Comparison of ENCODE assay signal across 9 mouse cellular contexts in genomic region chr4:134035953-134036352, GRCm38 (mm10). TPM values are rescaled to one million over a fixed set of nuclear protein-coding genes. Genes with fewer than 3 reads are reported as not detected.
DNase-seq lines count a peak whose midpoint lies in the region; ATAC-seq and TF ChIP-seq lines count a peak whose summit lies in the region.
"Had no signal": no experiment of that assay in that cellular context is flagged by ENCODE, and none has a peak within 500 bp of the region (broad histone marks: within the 10 kb centered on the region; RNA-seq: fewer than 3 reads in every experiment).

No protein-coding gene starts in this region.

- H3K27ac ChIP-seq in bone marrow, adult 2 months (ENCODE audit: control insufficient read depth, insufficient read depth, low read depth, low read length, poor library complexity), result no peak overlapping the region
- H3K27ac ChIP-seq in embryonic fibroblast, embryonic 13.5 days (ENCODE audit: insufficient read depth, low read length), result no peak overlapping the region
- H3K27ac ChIP-seq in liver, embryonic 14.5 days, result no peak overlapping the region
- no peak overlapping the region for H3K27ac ChIP-seq in neural tube, embryonic 15.5 days (replicated peaks)
- H3K27ac ChIP-seq: embryonic facial prominence, embryonic 15.5 days had no signal

- TF ChIP-seq POLR2A in bone marrow, adult 2 months (IDR thresholded peaks at IDR 0.05; ENCODE audit: borderline replicate concordance, control insufficient read depth, low read depth, low read length), result no peak
- no peak for TF ChIP-seq POLR2A in embryonic fibroblast, embryonic 13.5 days (IDR thresholded peaks at IDR 0.05; ENCODE audit: low read depth, low read length)

- H3K9me3 ChIP-seq in liver, embryonic 14.5 days (ENCODE audit: control insufficient read depth, low read length), result no peaks in the 10 kb centered on the region
- H3K9me3 ChIP-seq in neural tube, embryonic 15.5 days (replicated peaks), result no peaks in the 10 kb centered on the region
- H3K9me3 ChIP-seq: embryonic facial prominence, embryonic 15.5 days had no signal

- no peaks in the 10 kb centered on the region for H3K27me3 ChIP-seq in liver, embryonic 14.5 days (ENCODE audit: control insufficient read depth, insufficient read depth, low read length)
- H3K27me3 ChIP-seq in neural tube, embryonic 15.5 days (replicated peaks), result no peaks in the 10 kb centered on the region
- H3K27me3 ChIP-seq: embryonic facial prominence, embryonic 15.5 days had no signal

- no peak overlapping the region for H3K4me2 ChIP-seq in liver, embryonic 14.5 days (ENCODE audit: low read depth)
- peak overlapping the region; percentile 33; the same call in 1 of the 2 replicates for H3K4me2 ChIP-seq in neural tube, embryonic 15.5 days
- H3K4me2 ChIP-seq: embryonic facial prominence, embryonic 15.5 days had no signal

- TF ChIP-seq CTCF in bone marrow, adult 2 months (IDR thresholded peaks at IDR 0.05; ENCODE audit: control insufficient read depth, insufficient read depth, low read length), result peak; percentile 97
- peak; percentile 92 for TF ChIP-seq CTCF in embryonic fibroblast, embryonic 13.5 days (IDR thresholded peaks at IDR 0.05; ENCODE audit: borderline replicate concordance, insufficient read depth, low read length)
- TF ChIP-seq CTCF in liver, embryonic 14.5 days (IDR thresholded peaks at IDR 0.05; ENCODE audit: low read depth), result peak; percentile 98

- H3K36me3 ChIP-seq in liver, embryonic 14.5 days (replicated peaks; ENCODE audit: control insufficient read depth, insufficient read depth, low read depth), result no peaks in the 10 kb centered on the region
- no peaks in the 10 kb centered on the region for H3K36me3 ChIP-seq in neural tube, embryonic 15.5 days
- H3K36me3 ChIP-seq: embryonic facial prominence, embryonic 15.5 days had no signal

- no peak for TF ChIP-seq EP300 in liver, embryonic 14.5 days (IDR thresholded peaks at IDR 0.05; ENCODE audit: low read depth)

- ATAC-seq in liver, embryonic 14.5 days (ENCODE audit: insufficient read depth), result no peak
- ATAC-seq in neural tube, embryonic 15.5 days (ENCODE audit: low FRiP score), result no peak

- intact Hi-C loops in heart, postnatal 10 days (cut with DNase I), result loop anchor here (1.0 to 5.0 kb wide), 4 partner anchors 43 to 256 kb away; no protein-coding TSS in a partner anchor

- no peaks in the 10 kb centered on the region; the same call in 1 of the 2 replicates for H3K4me1 ChIP-seq in bone marrow, adult 2 months (ENCODE audit: control insufficient read depth, insufficient read depth, low read length)
- no peaks in the 10 kb centered on the region for H3K4me1 ChIP-seq in embryonic fibroblast, embryonic 13.5 days (ENCODE audit: control insufficient read depth, insufficient read depth, low read length)
- no peaks in the 10 kb centered on the region for H3K4me1 ChIP-seq in liver, embryonic 14.5 days (replicated peaks; ENCODE audit: control insufficient read depth in 2 of 2, insufficient read depth in 2 of 2, low read length in 1 of 2)
- H3K4me1 ChIP-seq in neural tube, embryonic 15.5 days, result peaks cover 5% of the 10 kb centered on the region; the same call in 1 of the 2 replicates

- 6% methylated on average over 16 of the region's 16 CpGs for WGBS in bone marrow, adult 2 months
- WGBS in liver, embryonic 14.5 days (ENCODE audit: insufficient replicate concordance), result 4% methylated on average over 16 of the region's 16 CpGs
- WGBS in neural tube, embryonic 15.5 days, result 4% methylated on average over 16 of the region's 16 CpGs

- H3K4me3 ChIP-seq in bone marrow, adult 2 months (replicated peaks; ENCODE audit: control insufficient read depth, low read depth, low read length), result no peak overlapping the region
- H3K4me3 ChIP-seq in embryonic fibroblast, embryonic 13.5 days (ENCODE audit: insufficient read depth, low read length), result no peak overlapping the region
- H3K4me3 ChIP-seq in liver, embryonic 14.5 days (ENCODE audit: insufficient read depth in 1 of 2, low read depth in 2 of 2, low read length in 2 of 2), result no peak overlapping the region
- H3K4me3 ChIP-seq in neural tube, embryonic 15.5 days (replicated peaks), result no peak overlapping the region
- H3K4me3 ChIP-seq: embryonic facial prominence, embryonic 15.5 days had no signal

- no peak overlapping the region for H3K9ac ChIP-seq in liver, embryonic 14.5 days (replicated peaks)
- no peak overlapping the region; the same call in 1 of the 2 replicates for H3K9ac ChIP-seq in neural tube, embryonic 15.5 days (replicated peaks)
- H3K9ac ChIP-seq: embryonic facial prominence, embryonic 15.5 days had no signal

- peak; percentile 91 for DNase-seq in CD4-positive, CD25-positive, alpha-beta regulatory T cell, adult 2 months (ENCODE audit: low read depth, low spot score)
- peak; percentile 72 to 86 for DNase-seq in heart, postnatal 10 days
- DNase-seq in kidney, postnatal 36 days, result peak; percentile 61 to 90
- peak; percentile 23 to 55 (median 31) for DNase-seq in liver, embryonic 14.5 days (ENCODE audit: low read depth in 3 of 3, low spot score in 3 of 3)
- DNase-seq in telencephalon, adult 2 months (ENCODE audit: low read depth, low spot score), result peak; percentile 33

RNA-seq across cellular contexts. Expression of gene Lin28a, which starts 17.3 kb away (rescaled TPM):
- 3.6 and 29.6 TPM in 2 replicates for polyA plus RNA-seq in bone marrow, adult 2 months (2011; ENCODE audit: insufficient read depth, insufficient read length, low replicate concordance, missing spikeins)
- not detected in 2 replicates for polyA plus RNA-seq in embryonic fibroblast, embryonic 13.5 days (2011; ENCODE audit: insufficient read length, low read depth, missing spikeins)
- not detected for total RNA-seq in heart, postnatal 10 days (2021)
- 0.70 and 0.95 TPM in 2 replicates for polyA plus RNA-seq in liver, embryonic 14.5 days (2012; rRNA removed)
- polyA plus RNA-seq in liver, embryonic 14.5 days (2014; fragmentation: Nextera tagmentation; extraction: Ambion mirVana), result 0.28 and 0.42 TPM in 2 replicates
- polyA plus RNA-seq in neural tube, embryonic 15.5 days (2015; fragmentation: Nextera tagmentation; extraction: Ambion mirVana), result 0.19 and 0.37 TPM in 2 replicates
- polyA plus RNA-seq: embryonic facial prominence, embryonic 15.5 days had no signal

RNA-seq across cellular contexts. Expression of gene Zfp683, which starts 17.7 kb away (rescaled TPM):
- polyA plus RNA-seq in bone marrow, adult 2 months (2011; ENCODE audit: insufficient read depth, insufficient read length, low replicate concordance, missing spikeins), result 1.0 TPM in 1 of 2 replicates, not detected in the other
- polyA plus RNA-seq in embryonic fibroblast, embryonic 13.5 days (2011; ENCODE audit: insufficient read length, low read depth, missing spikeins), result not detected in 2 replicates
- not detected for total RNA-seq in heart, postnatal 10 days (2021)
- 0.03 and 0.06 TPM in 2 replicates for polyA plus RNA-seq in liver, embryonic 14.5 days (2012; rRNA removed)
- not detected in 2 replicates for polyA plus RNA-seq in liver, embryonic 14.5 days (2014; fragmentation: Nextera tagmentation; extraction: Ambion mirVana)
- polyA plus RNA-seq in neural tube, embryonic 15.5 days (2015; fragmentation: Nextera tagmentation; extraction: Ambion mirVana), result not detected in 2 replicates
- polyA plus RNA-seq: embryonic facial prominence, embryonic 15.5 days had no signal

RNA-seq across cellular contexts. Expression of gene Crybg2, which starts 24.7 kb away (rescaled TPM):
- polyA plus RNA-seq in bone marrow, adult 2 months (2011; ENCODE audit: insufficient read depth, insufficient read length, low replicate concordance, missing spikeins), result 4.6 TPM in 1 of 2 replicates, not detected in the other
- not detected in 2 replicates for polyA plus RNA-seq in embryonic fibroblast, embryonic 13.5 days (2011; ENCODE audit: insufficient read length, low read depth, missing spikeins)
- total RNA-seq in heart, postnatal 10 days (2021), result not detected
- 0.23 TPM in 2 replicates for polyA plus RNA-seq in liver, embryonic 14.5 days (2012; rRNA removed)
- polyA plus RNA-seq in liver, embryonic 14.5 days (2014; fragmentation: Nextera tagmentation; extraction: Ambion mirVana), result 0.42 and 0.67 TPM in 2 replicates
- 2.5 and 3.7 TPM in 2 replicates for polyA plus RNA-seq in neural tube, embryonic 15.5 days (2015; fragmentation: Nextera tagmentation; extraction: Ambion mirVana)

RNA-seq across cellular contexts. Expression of gene Dhdds, which starts 35.2 kb away (rescaled TPM):
- 20.6 and 30.2 TPM in 2 replicates for polyA plus RNA-seq in bone marrow, adult 2 months (2011; ENCODE audit: insufficient read depth, insufficient read length, low replicate concordance, missing spikeins)
- 27.3 and 33.9 TPM in 2 replicates for polyA plus RNA-seq in embryonic fibroblast, embryonic 13.5 days (2011; ENCODE audit: insufficient read length, low read depth, missing spikeins)
- total RNA-seq in heart, postnatal 10 days (2021), result 10 to 100 TPM; 31.4 to 33.9 TPM
- polyA plus RNA-seq in liver, embryonic 14.5 days (2012; rRNA removed), result 10.5 and 13.3 TPM in 2 replicates
- polyA plus RNA-seq in liver, embryonic 14.5 days (2014; fragmentation: Nextera tagmentation; extraction: Ambion mirVana), result 16.8 and 17.8 TPM in 2 replicates
- polyA plus RNA-seq in neural tube, embryonic 15.5 days (2015; fragmentation: Nextera tagmentation; extraction: Ambion mirVana), result 47.0 and 47.4 TPM in 2 replicates

RNA-seq across cellular contexts. Expression of gene Cd52, which starts 58.9 kb away (rescaled TPM):
- polyA plus RNA-seq in bone marrow, adult 2 months (2011; ENCODE audit: insufficient read depth, insufficient read length, low replicate concordance, missing spikeins), result 270 and 801 TPM in 2 replicates
- 1.0 and 6.0 TPM in 2 replicates for polyA plus RNA-seq in embryonic fibroblast, embryonic 13.5 days (2011; ENCODE audit: insufficient read length, low read depth, missing spikeins)
- 1 to 10 TPM; 3.4 to 6.5 TPM for total RNA-seq in heart, postnatal 10 days (2021)
- 17.1 and 31.5 TPM in 2 replicates for polyA plus RNA-seq in liver, embryonic 14.5 days (2012; rRNA removed)
- 31.0 and 36.7 TPM in 2 replicates for polyA plus RNA-seq in liver, embryonic 14.5 days (2014; fragmentation: Nextera tagmentation; extraction: Ambion mirVana)
- polyA plus RNA-seq in neural tube, embryonic 15.5 days (2015; fragmentation: Nextera tagmentation; extraction: Ambion mirVana), result 5.6 and 29.0 TPM in 2 replicates

Comparison
In these comparisons a context has a peak if more than half of its experiments do, and no peak if none do; other contexts are left out.
1. DNase-seq: peak in every context shown above with its lines; median percentile 91 in CD4-positive, CD25-positive, alpha-beta regulatory T cell, adult 2 months; 79 in heart, postnatal 10 days; 76 in kidney, postnatal 36 days; 33 in telencephalon, adult 2 months; 31 in liver, embryonic 14.5 days.